Mouse (Mus musculus) spleen, adult 2 months (tissue): Measurements from ENCODE around the gene Btnl10. TPM values are rescaled to one million over a fixed set of nuclear protein-coding genes. Genes with fewer than 3 reads are reported as not detected.

ENCODE experiments used
- DNase-seq, 2 experiments: peaks; one replicate each; pipeline versions ENCODE4 v3.0.0 to v3.0.0-alpha.2; 2012 to 2021; ENCODE audit warnings: low spot score in 2 of 2, low read depth in 1 of 2
- H3K27ac ChIP-seq: fragments of 200-500 bp; 2 replicates; pipeline ENCODE4 v1.5.1; 2012; ENCODE audit warnings: low read length, inconsistent platforms; ENCODE audit not compliant: insufficient read depth
- H3K27me3 ChIP-seq: fragments of 200-500 bp; 2 replicates; pipeline ENCODE4 v1.6.1; 2012; ENCODE audit warnings: mild to moderate bottlenecking, moderate library complexity, low read length, inconsistent platforms; ENCODE audit not compliant: control insufficient read depth, insufficient read depth
- H3K36me3 ChIP-seq: fragments of 200-500 bp; 2 replicates; pipeline ENCODE4 v1.6.1; 2012; ENCODE audit warnings: mild to moderate bottlenecking, low read length, inconsistent platforms; ENCODE audit not compliant: control insufficient read depth, insufficient read depth
- H3K4me1 ChIP-seq: fragments of 200-500 bp; 2 replicates; pipeline ENCODE4 v1.6.1; 2011; ENCODE audit warnings: inconsistent platforms; ENCODE audit not compliant: control insufficient read depth, insufficient read depth, insufficient read length
- H3K4me3 ChIP-seq: fragments of 200-500 bp; 2 replicates; pipeline ENCODE4 v1.5.1; 2011; ENCODE audit warnings: mild to moderate bottlenecking, inconsistent platforms; ENCODE audit not compliant: insufficient read depth, insufficient read length; ENCODE audit errors: extremely low read depth
- CTCF ChIP-seq: fragments of 200-500 bp; IDR thresholded peaks from 2 replicates; pipeline ENCODE4 v1.5.1; 2011; ENCODE audit warnings: mild to moderate bottlenecking, inconsistent platforms; ENCODE audit not compliant: insufficient read depth, insufficient read length, insufficient replicate concordance; ENCODE audit errors: extremely low read depth
- POLR2A ChIP-seq: fragments of 200-500 bp; IDR thresholded peaks from 2 replicates; pipeline ENCODE4 v1.6.1; 2011; ENCODE audit warnings: low read depth, low read length, inconsistent platforms
- WGBS: fragments of 180-500 bp; shearing (Covaris S2); methylation state at CpG from one replicate; pipeline ENCODE4 v1.1.7; 2018; 5-methylcytosine and 5-hydroxymethylcytosine counted together
- polyA plus RNA-seq: library from polyadenylated mRNA; depleted of rRNA; stranded (reverse); fragments of >200 nt; gene quantifications from 2 replicates; pipeline ENCODE4 v1.2.3, GENCODE M21; 2012

Btnl10 gene
- polyA plus RNA-seq, 1 experiment = 14.9 TPM

DNA sequence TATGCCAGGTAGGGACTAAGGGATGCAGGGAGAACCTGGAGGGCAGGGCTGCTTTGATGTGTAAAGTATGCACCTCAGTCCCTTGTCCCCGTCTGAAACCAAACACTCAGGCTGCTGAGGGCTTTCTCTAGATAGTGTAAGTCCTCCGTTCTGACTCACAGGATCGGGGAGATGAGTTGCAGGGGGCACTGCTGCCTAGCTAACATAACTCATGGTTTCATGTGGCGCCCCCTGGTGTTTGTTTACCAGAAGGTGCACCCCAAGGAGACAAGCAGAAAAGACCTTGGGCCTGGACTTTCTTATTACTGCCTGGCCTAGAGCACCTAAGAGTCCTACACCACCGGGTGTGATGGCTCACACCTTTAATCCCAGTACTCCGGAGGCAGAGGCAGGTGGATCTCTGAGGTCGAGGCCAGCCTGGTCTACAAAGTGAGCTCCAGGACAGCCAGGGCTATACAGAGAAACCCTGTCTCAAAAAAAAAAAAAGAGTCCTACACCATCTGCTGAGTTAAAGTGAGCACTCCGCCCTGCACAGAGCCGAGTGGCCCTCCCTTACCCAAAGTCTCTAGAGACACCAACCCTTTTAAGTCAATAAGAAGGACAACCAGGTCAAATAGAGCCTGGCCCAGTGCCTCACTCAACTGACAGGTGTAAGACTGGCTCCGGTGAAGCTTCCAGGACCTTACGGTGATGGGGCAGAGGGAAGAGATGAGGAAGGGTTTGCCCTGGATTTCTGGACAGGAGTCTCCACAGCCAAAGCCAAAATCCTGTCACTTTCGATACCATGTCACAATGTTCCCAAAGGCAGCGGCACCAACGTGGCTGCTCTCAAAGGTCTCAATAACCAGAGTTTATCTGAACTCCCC, 596 bp upstream of the Btnl10 start:
- Histone ChIP-seq H3K4me3 (no peak overlapping the region), H3K36me3 (no peaks in the 10 kb centered on the region), H3K27me3 (no peaks in the 10 kb centered on the region), H3K4me1 (0 out of 2 replicates have a peak, but pooled peaks cover 2% of the 10 kb centered on the region), H3K27ac (peak overlapping the region; percentile 56; the same call in 1 of the 2 replicates)
- TF ChIP-seq POLR2A (no peak), CTCF (peak; percentile 30; the same call in 1 of the 2 replicates)
- 50% methylated on average over 14 of the region's 14 CpGs for WGBS
- peak; percentile 47 to 51 for DNase-seq

DNA sequence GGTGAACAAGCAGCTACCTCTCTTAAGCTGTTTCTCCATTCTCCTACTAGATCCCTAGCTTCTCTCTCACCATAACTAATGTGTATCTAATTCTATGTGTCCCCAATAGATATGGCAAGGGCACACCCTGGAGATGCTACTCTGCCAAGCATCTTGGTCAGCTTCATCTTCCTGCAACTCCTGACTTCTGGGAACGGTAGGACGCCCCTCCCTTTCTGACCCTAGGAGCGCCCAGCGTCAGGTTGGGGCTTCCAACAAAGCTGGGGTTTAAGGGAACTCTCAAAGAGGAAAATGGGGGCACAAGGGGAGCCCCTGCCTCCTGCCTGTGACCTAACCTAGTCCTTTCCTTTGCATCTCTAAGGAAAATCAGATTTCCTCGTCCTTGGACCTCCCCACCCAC, 1.1 kb downstream of the Btnl10 start:
- Histone ChIP-seq H3K4me1 (0 out of 2 replicates have a peak, but pooled peaks cover 2% of the 10 kb centered on the region), H3K36me3 (no peaks in the 10 kb centered on the region), H3K27me3 (no peaks in the 10 kb centered on the region), H3K4me3 (peak overlapping the region; percentile 42), H3K27ac (no peak overlapping the region; the same call in 1 of the 2 replicates)
- no peak for DNase-seq
- TF ChIP-seq CTCF (no peak), POLR2A (no peak)
- WGBS = 78% methylated on average over 5 of the region's 5 CpGs

DNA sequence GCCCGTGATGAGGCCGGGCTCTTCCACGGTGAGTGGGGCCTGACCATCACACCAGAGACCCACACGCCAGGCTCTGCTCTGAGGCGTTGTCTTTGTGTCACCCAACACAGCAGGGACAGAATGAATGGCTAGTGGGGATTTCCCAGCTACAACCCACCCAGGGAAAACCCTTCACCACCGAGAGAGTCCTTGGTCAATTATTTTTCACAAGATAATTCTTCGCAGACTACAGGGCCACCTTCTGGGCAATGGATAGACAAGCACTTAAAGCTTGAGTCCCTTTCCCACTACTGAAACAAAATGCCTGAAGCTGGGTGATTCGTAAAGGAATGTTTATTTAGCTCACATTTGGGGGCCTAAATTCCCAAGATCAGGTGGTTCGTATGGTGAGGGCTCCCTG, 4.7 kb downstream of the Btnl10 start:
- 87% methylated on average over 9 of the region's 9 CpGs for WGBS
- Histone ChIP-seq H3K27me3 (no peaks in the 10 kb centered on the region), H3K4me1 (no peaks in the 10 kb centered on the region), H3K36me3 (no peaks in the 10 kb centered on the region), H3K4me3 (no peak overlapping the region), H3K27ac (no peak overlapping the region)
- no peak for DNase-seq
- TF ChIP-seq POLR2A (no peak), CTCF (no peak)

DNA sequence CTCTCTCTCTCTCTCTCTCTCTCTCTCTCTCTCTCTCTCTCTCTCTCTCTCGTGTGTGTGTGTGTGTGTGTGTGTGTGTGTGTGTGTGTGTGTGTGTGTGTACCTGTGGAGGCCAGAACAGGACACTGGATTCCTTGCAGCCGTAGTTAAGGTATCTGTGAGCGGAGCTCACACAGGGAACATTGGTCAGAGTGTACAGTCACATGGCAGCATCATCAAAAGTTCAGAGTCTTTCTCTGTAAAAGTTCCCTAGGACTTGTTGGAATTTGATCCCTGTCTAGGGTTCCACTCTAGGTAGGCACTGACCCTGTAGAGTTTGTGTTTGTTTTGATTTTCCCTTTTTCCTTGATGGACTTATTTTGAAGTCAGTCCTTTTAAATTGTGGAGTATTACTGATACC, 8.9 kb downstream of the Btnl10 start:
- Histone ChIP-seq H3K27ac (no peak overlapping the region), H3K4me1 (0 out of 2 replicates have a peak, but pooled peaks cover 2% of the 10 kb centered on the region), H3K27me3 (no peaks in the 10 kb centered on the region), H3K36me3 (no peaks in the 10 kb centered on the region), H3K4me3 (no peak overlapping the region)
- TF ChIP-seq CTCF = no peak
- no peak for TF ChIP-seq POLR2A
- 96% methylated on average over 2 of the region's 3 CpGs for WGBS
- DNase-seq = no peak

DNA sequence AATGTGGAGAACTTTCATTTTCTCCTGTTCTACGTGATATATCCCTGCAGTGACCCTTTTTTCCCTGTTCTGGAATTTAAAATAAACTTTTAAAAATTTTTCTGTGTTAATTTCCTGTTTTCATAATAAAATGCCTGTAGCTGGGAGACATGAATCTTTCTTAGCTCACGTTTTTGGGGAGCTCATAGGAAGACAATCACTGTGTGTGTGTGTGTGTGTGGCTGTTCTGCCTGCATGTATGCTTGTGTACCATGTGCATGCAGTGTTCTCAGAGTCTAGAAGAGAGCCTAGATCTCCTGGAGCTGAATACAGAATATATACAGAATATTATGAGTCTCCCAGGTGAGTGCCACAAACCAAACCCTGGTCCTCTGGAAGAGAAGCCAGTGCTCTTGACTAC, 9.3 kb downstream of the Btnl10 start:
- TF ChIP-seq CTCF (no peak), POLR2A (no peak)
- 63% methylated on average over 2 of the region's 2 CpGs for WGBS
- H3K4me1 ChIP-seq = 0 out of 2 replicates have a peak, but pooled peaks cover 2% of the 10 kb centered on the region
- H3K36me3 ChIP-seq = peaks cover under 1% of the 10 kb centered on the region; the same call in 1 of the 2 replicates
- DNase-seq = no peak
- H3K4me3 ChIP-seq = no peak overlapping the region
- no peaks in the 10 kb centered on the region for H3K27me3 ChIP-seq
- no peak overlapping the region for H3K27ac ChIP-seq

DNA sequence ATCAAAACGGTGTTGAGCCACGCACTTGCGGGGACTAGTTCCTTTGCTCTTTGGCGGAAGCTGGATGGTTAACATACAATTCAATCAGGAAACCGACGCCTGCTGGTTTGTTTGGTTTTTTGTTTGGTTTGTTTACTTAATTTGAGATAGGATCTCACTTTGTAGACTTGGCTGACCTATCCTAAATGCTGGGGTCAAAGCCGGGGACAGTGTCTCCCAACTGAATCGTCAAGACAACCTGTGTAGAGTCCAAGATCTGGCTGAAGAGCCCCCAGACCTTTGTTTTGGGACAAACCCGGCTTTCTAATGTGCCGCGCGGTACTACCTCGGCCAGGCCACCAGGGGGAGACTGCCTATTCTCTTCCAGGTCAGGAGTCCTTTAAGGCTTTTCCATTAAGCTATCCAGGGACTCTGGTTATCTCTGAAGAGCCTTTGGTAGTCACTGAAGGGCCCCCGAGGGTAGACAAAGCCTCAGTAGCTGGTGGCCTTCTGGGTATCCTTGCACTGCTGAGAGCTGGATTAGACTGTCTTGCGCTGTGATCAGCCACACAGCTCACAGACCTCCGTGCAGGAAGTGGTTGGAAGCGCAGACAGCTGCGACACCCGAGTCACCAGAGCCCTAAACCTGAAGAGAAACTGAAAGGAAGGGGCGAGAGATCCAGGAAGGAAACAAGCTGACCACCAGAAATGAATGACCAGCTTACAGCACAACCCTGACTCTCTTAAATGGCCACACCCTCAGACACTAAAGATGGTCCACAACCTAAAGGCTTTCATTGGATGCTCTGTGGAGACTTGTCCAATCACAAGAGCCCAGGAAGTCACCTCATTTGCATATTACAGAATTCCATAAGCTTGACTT, 10.3 kb downstream of the Btnl10 start:
- peak; percentile 63 to 80 for DNase-seq
- Histone ChIP-seq H3K27ac (peak overlapping the region; percentile 88), H3K36me3 (peaks cover 9% of the 10 kb centered on the region), H3K4me3 (peak overlapping the region; percentile 52), H3K27me3 (no peaks in the 10 kb centered on the region), H3K4me1 (0 out of 2 replicates have a peak, but pooled peaks cover 2% of the 10 kb centered on the region)
- under 1% methylated on average over 20 of the region's 20 CpGs for WGBS
- peak; percentile 76; the same call in 1 of the 2 replicates for TF ChIP-seq CTCF
- TF ChIP-seq POLR2A = no peak
